Mouse (Mus musculus): ENCODE measurements around the gene Rab11fip4. TPM values are rescaled to one million over a fixed set of nuclear protein-coding genes. Genes with fewer than 3 reads are reported as not detected.
"Not testable (repeated sequence)": the region's sequence is repeated elsewhere in the genome, so short reads cannot be mapped to it uniquely, and the experiment has no call there.

Rab11fip4 gene
- polyA plus RNA-seq, 1 experiment from 2014 or later = 16.2 TPM

DNA sequence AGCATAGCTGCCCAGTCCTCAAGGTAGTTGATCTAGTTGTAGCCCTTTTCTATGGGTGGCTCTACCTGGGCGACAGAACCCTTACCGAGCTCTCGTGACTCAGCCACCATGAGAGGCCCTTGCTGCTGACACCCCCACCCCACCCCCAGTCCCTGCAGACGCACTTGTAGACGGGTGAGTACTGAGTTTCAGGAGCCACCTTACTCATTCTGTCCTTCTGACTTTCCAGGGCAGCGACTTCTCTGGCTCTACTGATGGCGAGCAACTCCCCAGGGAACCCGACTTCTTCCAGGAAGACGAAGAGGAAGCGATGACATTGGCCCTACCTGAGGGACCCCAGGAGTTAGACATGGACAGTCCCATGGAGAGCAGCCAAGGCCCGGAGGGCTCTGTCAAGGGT, 89.5 kb downstream of the Rab11fip4 start:
- peaks cover 38% of the 10 kb centered on the region for H3K36me3 ChIP-seq
- H3K9me3 ChIP-seq = no peaks in the 10 kb centered on the region
- 91% methylated on average over 11 of the region's 11 CpGs for WGBS
- no peak overlapping the region for H3K4me3 ChIP-seq (replicated peaks)
- ATAC-seq (ENCODE audit: insufficient number of reproducible peaks, insufficient read depth, low FRiP score, low TSS enrichment, low read depth) = no peak
- H3K27ac ChIP-seq = no peak overlapping the region
- no peaks in the 10 kb centered on the region for H3K27me3 ChIP-seq
- H3K4me2 ChIP-seq = no peak overlapping the region
- peaks cover 6% of the 10 kb centered on the region; the same call in 1 of the 2 replicates for H3K4me1 ChIP-seq (replicated peaks)
- no peak overlapping the region for H3K9ac ChIP-seq (replicated peaks)

DNA sequence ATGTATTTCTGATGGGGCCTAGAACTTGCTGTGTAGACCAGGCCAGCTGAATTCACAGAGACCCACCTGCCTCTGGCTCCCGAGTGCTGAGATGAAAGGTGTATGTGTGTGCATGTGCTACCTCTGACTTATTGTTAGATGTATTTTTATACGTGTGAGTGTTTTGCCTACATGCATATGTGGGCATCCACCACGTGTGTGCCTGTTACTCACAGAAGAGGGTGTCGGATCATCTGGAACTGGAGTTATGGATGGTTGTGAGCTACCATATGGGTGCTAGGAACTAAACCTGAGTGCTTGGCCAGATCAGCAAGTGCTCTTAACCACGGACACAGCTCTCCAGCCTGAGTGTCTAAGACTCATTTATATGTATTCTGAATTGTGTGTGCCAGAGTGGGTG, 90.2 kb downstream of the Rab11fip4 start:
- H3K4me2 ChIP-seq = no peak overlapping the region
- no peaks in the 10 kb centered on the region for H3K27me3 ChIP-seq
- H3K9ac ChIP-seq (replicated peaks) = no peak overlapping the region
- peaks cover 6% of the 10 kb centered on the region; the same call in 1 of the 2 replicates for H3K4me1 ChIP-seq (replicated peaks)
- ATAC-seq (ENCODE audit: insufficient number of reproducible peaks, insufficient read depth, low FRiP score, low TSS enrichment, low read depth) = no peak
- H3K9me3 ChIP-seq = no peaks in the 10 kb centered on the region
- peaks cover 44% of the 10 kb centered on the region for H3K36me3 ChIP-seq
- H3K27ac ChIP-seq = no peak overlapping the region
- WGBS = 87% methylated on average over 5 of the region's 5 CpGs
- H3K4me3 ChIP-seq (replicated peaks) = no peak overlapping the region

DNA sequence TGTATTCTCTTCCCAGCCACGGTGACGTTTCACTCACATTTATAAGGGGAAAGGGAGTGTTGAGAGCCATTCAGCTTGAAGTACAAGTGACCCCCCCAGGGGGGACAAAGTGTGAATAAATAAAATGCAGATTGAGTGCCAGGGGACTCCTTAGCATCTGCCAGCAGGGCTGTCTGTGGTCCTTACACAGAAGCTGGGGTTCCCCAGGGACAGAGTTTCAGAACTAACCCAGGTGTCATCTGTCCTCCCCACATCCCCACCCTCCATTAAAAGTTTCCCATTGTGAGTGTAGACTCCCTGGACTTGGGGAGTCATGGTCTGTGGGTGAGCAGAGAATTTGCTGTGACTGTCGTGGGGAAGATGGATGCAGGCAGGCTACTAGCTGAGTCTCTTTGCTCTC, 90.8 kb downstream of the Rab11fip4 start:
- WGBS = 48% methylated on average over 3 of the region's 3 CpGs
- Histone ChIP-seq H3K4me3 (replicated peaks) (no peak overlapping the region), H3K27me3 (no peaks in the 10 kb centered on the region), H3K4me1 (replicated peaks) (0 out of 2 replicates have a peak, but pooled peaks cover 4% of the 10 kb centered on the region), H3K4me2 (no peak overlapping the region), H3K27ac (no peak overlapping the region), H3K36me3 (peaks cover 49% of the 10 kb centered on the region), H3K9me3 (no peaks in the 10 kb centered on the region), H3K9ac (replicated peaks) (no peak overlapping the region)
- no peak for ATAC-seq (ENCODE audit: insufficient number of reproducible peaks, insufficient read depth, low FRiP score, low TSS enrichment, low read depth)

DNA sequence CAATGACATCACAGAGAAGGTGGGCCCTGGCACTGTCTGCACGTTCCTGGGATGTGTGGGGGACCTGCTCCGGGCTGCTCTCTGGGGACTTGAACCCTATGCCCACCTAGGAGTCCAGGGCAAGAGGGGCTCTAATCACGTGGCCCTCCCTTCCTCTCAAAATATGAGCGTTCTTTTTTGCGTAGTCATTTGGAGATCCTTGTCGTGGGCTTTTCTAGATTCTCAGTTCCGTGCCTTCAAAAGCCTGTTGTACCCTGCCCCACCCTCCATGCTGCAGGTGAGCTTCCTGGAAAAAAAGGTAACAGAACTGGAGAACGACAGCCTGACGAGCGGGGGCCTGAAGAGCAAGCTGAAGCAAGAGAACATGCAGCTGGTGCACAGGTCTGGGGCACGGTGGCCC, 94.1 kb downstream of the Rab11fip4 start:
- H3K27ac ChIP-seq = no peak overlapping the region
- H3K4me2 ChIP-seq = no peak overlapping the region
- no peak overlapping the region for H3K4me3 ChIP-seq (replicated peaks)
- no peak overlapping the region for H3K9ac ChIP-seq (replicated peaks)
- 88% methylated on average over 11 of the region's 11 CpGs for WGBS
- H3K9me3 ChIP-seq = no peaks in the 10 kb centered on the region
- no peak for ATAC-seq (ENCODE audit: insufficient number of reproducible peaks, insufficient read depth, low FRiP score, low TSS enrichment, low read depth)
- H3K4me1 ChIP-seq (replicated peaks) = no peaks in the 10 kb centered on the region
- no peaks in the 10 kb centered on the region for H3K27me3 ChIP-seq
- peaks cover 69% of the 10 kb centered on the region for H3K36me3 ChIP-seq

DNA sequence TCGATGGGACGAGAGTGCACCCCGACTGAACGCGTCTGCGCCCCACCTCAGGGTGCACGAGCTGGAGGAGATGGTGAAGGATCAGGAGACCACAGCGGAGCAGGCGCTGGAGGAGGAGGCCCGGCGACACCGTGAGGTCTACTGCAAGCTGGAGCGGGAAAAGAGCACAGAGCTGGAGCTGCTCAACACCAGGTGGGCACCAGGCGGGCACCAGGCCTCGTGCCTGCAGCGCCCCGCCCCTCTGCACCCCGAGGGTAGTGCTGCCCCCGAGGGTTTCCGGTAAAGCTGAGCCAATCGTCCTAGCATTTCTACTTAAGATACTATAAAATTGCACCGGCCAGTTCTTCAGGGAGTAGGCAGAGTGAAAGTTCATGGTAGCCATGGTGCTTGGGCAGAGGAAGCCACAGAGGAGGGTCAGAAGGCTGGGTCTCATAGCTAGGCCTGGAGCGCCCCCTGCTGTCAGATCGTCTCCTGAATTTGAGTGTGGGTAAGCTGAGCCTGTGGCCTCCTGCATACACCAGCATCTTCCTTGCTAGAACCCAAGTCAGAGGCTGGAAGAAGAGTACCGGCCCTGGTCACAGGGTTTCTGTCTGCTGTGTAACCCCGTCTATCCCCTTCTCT, 95.6 kb downstream of the Rab11fip4 start:
- Histone ChIP-seq H3K9me3 (no peaks in the 10 kb centered on the region), H3K4me1 (replicated peaks) (no peaks in the 10 kb centered on the region), H3K4me3 (replicated peaks) (no peak overlapping the region), H3K27ac (no peak overlapping the region), H3K9ac (replicated peaks) (no peak overlapping the region), H3K27me3 (no peaks in the 10 kb centered on the region), H3K4me2 (no peak overlapping the region), H3K36me3 (peaks cover 79% of the 10 kb centered on the region)
- ATAC-seq (ENCODE audit: insufficient number of reproducible peaks, insufficient read depth, low FRiP score, low TSS enrichment, low read depth) = no peak; the same call in 1 of the 2 replicates
- WGBS = 67% methylated on average over 26 of the region's 26 CpGs

DNA sequence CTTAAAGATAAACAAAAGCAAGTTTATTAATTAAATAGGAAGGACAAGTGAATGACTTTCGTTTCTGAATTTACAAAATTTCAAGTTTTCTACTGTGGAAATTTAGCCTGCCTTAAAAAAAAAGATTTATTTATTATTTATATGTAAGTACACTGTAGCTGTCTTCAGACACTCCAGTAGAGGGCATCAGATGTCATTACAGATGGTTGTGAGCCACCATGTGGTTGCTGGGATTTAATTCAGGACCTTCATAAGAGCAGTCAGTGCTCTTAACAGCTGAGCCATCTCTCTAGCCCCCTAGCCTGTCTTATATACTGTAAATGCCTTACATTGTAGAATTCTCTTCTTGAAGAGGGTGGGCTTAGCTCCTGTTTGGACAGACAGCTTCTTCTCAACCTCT, 98.9 kb downstream of the Rab11fip4 start:
- Histone ChIP-seq H3K27ac (no peak overlapping the region), H3K4me3 (replicated peaks) (no peak overlapping the region), H3K9ac (replicated peaks) (no peak overlapping the region), H3K4me1 (replicated peaks) (no peaks in the 10 kb centered on the region), H3K27me3 (no peaks in the 10 kb centered on the region), H3K36me3 (peaks cover 82% of the 10 kb centered on the region), H3K9me3 (no peaks in the 10 kb centered on the region), H3K4me2 (no peak overlapping the region)
- WGBS = 83% methylated on average over 1 of the region's 1 CpGs
- ATAC-seq (ENCODE audit: insufficient number of reproducible peaks, insufficient read depth, low FRiP score, low TSS enrichment, low read depth) = no peak

DNA sequence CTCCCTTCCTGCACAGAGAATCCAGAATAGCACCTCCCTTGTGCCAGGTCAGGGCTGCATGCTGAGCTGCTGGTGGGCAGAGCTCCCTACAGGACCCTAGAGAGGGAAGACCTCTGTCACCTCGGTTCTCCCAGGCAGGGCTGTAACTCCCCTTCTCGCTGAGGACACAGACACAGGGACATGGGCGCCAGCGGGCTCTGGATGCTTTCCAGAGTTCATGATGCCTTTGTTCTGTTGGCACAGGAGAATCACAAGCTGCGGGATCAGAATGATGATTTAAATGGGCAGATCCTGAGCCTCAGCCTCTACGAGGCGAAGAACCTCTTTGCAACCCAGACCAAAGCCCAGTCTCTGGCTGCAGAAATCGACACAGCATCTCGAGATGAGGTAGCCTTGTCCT, 100.5 kb downstream of the Rab11fip4 start:
- no peak for ATAC-seq (ENCODE audit: insufficient number of reproducible peaks, insufficient read depth, low FRiP score, low TSS enrichment, low read depth)
- Histone ChIP-seq H3K4me2 (no peak overlapping the region), H3K9me3 (no peaks in the 10 kb centered on the region), H3K27me3 (no peaks in the 10 kb centered on the region), H3K4me3 (replicated peaks) (no peak overlapping the region), H3K9ac (replicated peaks) (no peak overlapping the region), H3K36me3 (peaks cover 66% of the 10 kb centered on the region), H3K4me1 (replicated peaks) (peaks cover 8% of the 10 kb centered on the region), H3K27ac (no peak overlapping the region)
- WGBS = 86% methylated on average over 9 of the region's 9 CpGs

DNA sequence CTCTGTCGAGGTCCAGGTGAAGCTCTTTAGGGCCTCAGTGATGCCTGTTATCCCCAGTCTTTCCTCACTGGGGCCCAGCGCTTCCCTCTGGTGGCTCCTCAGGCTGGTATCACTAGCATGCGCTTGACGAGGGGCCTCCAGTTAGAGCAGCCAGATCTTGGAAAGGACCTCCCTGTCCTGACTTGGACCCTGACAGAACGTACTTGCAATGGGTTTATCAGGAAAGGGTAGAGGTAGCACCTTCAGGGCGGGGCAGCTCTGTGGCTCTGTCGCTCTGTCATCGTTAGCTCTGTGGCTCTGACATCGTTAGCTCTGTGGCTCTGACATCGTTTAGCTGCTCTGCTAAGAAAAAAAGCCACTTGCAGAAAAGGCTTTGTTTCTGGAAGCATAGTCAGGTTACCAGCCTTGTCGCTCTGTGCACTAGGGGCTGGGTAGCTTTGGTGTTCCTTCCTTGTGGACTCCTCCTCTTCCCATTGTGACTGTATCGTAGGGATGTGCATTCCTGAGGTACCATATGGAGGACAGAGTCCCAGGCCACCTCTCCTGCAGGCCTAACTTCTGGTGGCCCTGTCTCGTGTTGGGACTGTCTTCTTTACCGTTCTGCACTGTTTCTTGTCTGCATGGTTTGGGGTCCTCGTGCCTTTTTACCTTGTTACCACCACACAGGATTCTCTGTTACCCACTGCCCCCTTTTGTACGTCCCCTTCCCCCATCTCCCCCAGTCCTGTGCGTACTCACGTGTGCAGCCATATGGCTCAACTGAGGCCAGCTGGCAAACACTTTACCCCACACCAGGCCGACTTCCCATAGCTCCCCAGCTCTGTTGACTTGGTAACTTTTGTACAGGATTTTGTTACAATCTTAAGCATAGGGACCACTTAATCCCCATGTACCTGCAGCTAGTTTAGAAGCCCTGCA, 105.6 kb downstream of the Rab11fip4 start:
- H3K36me3 ChIP-seq = peaks cover 46% of the 10 kb centered on the region
- WGBS = 46% methylated on average over 19 of the region's 19 CpGs
- 0 out of 2 replicates have a peak overlapping the region, but pooled peaks have one; percentile 4 for H3K4me2 ChIP-seq
- H3K4me3 ChIP-seq (replicated peaks) = no peak overlapping the region
- H3K9me3 ChIP-seq = no peaks in the 10 kb centered on the region
- H3K27ac ChIP-seq = peak overlapping the region; percentile 95
- H3K4me1 ChIP-seq (replicated peaks) = peaks cover 37% of the 10 kb centered on the region
- ATAC-seq (ENCODE audit: insufficient number of reproducible peaks, insufficient read depth, low FRiP score, low TSS enrichment, low read depth) = peak; percentile 71; the same call in 1 of the 2 replicates
- no peak overlapping the region for H3K9ac ChIP-seq (replicated peaks)
- no peaks in the 10 kb centered on the region for H3K27me3 ChIP-seq

DNA sequence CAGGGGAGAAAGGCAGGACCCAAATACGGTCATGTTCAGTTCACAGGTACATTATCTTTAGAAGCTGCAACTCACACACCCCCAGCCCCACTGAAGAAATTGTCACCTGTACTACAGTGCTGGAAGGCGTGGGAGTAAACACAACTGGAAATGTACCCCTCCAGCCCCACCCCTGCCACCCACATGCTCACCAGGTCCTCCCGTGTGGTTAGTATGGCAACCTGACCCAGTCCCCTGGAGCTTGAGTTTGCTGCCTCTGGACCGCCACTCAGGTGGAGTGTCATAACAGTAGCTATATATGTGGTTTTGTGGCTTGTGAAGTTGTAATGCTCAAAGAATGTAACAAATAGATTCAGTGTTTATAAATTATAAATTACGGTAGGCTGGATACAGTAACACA, 107.1 kb downstream of the Rab11fip4 start:
- Histone ChIP-seq H3K36me3 (peaks cover 32% of the 10 kb centered on the region), H3K9me3 (no peaks in the 10 kb centered on the region), H3K27me3 (no peaks in the 10 kb centered on the region), H3K4me2 (no peak overlapping the region), H3K4me1 (replicated peaks) (peaks cover 51% of the 10 kb centered on the region), H3K4me3 (replicated peaks) (no peak overlapping the region), H3K27ac (peak overlapping the region; percentile 95), H3K9ac (replicated peaks) (no peak overlapping the region)
- ATAC-seq (ENCODE audit: insufficient number of reproducible peaks, insufficient read depth, low FRiP score, low TSS enrichment, low read depth) = no peak
- 72% methylated on average over 5 of the region's 5 CpGs for WGBS

DNA sequence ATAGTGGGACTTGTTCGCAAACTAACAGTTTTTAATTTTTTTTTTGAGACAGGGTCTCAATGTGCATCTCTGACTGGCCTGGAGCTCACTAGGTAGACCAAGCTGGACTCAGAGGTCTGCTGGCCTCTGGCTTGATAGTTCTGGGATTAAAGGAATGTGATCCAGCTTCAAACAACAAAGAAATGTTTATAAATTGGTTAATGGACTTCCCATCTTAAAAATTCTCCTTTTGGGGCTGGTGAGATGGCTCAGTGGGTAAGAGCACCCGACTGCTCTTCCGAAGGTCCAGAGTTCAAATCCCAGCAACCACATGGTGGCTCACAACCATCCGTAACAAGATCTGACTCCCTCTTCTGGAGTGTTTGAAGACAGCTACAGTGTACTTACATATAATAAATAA, 107.5 kb downstream of the Rab11fip4 start:
- 88% methylated on average over 4 of the region's 4 CpGs for WGBS
- H3K36me3 ChIP-seq = peaks cover 27% of the 10 kb centered on the region
- not testable (repeated sequence) for H3K9me3 ChIP-seq; H3K9ac ChIP-seq (replicated peaks); ATAC-seq (ENCODE audit: insufficient number of reproducible peaks, insufficient read depth, low FRiP score, low TSS enrichment, low read depth); H3K27ac ChIP-seq; H3K27me3 ChIP-seq; H3K4me2 ChIP-seq; H3K4me3 ChIP-seq (replicated peaks)
- peaks cover 55% of the 10 kb centered on the region for H3K4me1 ChIP-seq (replicated peaks)

DNA sequence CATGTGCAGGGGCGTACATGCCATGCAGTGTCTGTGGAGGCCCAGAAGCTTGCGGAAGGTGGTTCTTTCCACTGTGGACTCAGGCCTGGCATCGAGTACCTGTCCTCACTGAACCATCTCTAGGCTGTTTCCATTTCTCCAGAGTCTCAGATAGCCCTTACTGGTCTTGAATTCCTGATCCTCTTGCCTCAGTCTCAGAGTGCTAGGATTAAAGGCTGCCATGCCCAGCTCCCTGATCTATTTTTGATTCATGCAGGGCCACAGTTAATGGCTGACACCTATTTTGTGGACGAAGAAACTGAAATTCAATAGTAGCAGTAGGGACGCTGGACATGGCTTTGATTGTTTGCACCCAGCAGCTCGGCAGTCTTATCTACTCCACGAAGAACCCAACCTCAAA, 110.5 kb downstream of the Rab11fip4 start:
- Histone ChIP-seq H3K9me3 (no peaks in the 10 kb centered on the region), H3K9ac (replicated peaks) (no peak overlapping the region), H3K36me3 (peaks cover 17% of the 10 kb centered on the region), H3K4me1 (replicated peaks) (peaks cover 61% of the 10 kb centered on the region), H3K4me3 (replicated peaks) (no peak overlapping the region), H3K4me2 (no peak overlapping the region), H3K27ac (peak overlapping the region; percentile 29; the same call in 1 of the 2 replicates), H3K27me3 (no peaks in the 10 kb centered on the region)
- ATAC-seq (ENCODE audit: insufficient number of reproducible peaks, insufficient read depth, low FRiP score, low TSS enrichment, low read depth) = no peak
- 91% methylated on average over 7 of the region's 7 CpGs for WGBS
